Mouse (Mus musculus) intestine, postnatal 0 days (tissue): ENCODE results near the gene Pxdc1. TPM values are rescaled to one million over a fixed set of nuclear protein-coding genes. Genes with fewer than 3 reads are reported as not detected.

Source experiments
- ATAC-seq: fragments of 200-750 bp; cut with Nextera tagmentation; 2 replicates; pipeline ENCODE4 v1.8.0; 2017; ENCODE audit warnings: mild to moderate bottlenecking, moderate TSS enrichment, moderate library complexity
- H3K27ac ChIP-seq: fragments of 300-500 bp; sonication (generic); 2 replicates; pipeline ENCODE4 v1.5.1; 2014; ENCODE audit warnings: mild to moderate bottlenecking, low read depth, low read length, moderate library complexity
- H3K27me3 ChIP-seq: fragments of 300-500 bp; sonication (generic); replicated peaks from 2 replicates; pipeline ENCODE4 v1.6.1; 2014; ENCODE audit warnings: low read length, mixed read lengths; ENCODE audit not compliant: control insufficient read depth, insufficient read depth
- H3K36me3 ChIP-seq: fragments of 300-500 bp; sonication (generic); 2 replicates; pipeline ENCODE4 v1.6.1; 2014; ENCODE audit warnings: mild to moderate bottlenecking, moderate library complexity; ENCODE audit not compliant: control insufficient read depth, insufficient read depth
- H3K4me1 ChIP-seq: fragments of 300-500 bp; sonication (generic); replicated peaks from 2 replicates; pipeline ENCODE4 v1.6.1; 2014; ENCODE audit warnings: antibody characterized with exemption, low read length, mixed read lengths; ENCODE audit not compliant: control insufficient read depth, insufficient read depth
- H3K4me2 ChIP-seq: fragments of 300-500 bp; sonication (generic); replicated peaks from 2 replicates; pipeline ENCODE4 v1.6.1; 2014; ENCODE audit warnings: low read depth, mild to moderate bottlenecking, moderate library complexity
- H3K4me3 ChIP-seq: fragments of 300-500 bp; sonication (generic); 2 replicates; pipeline ENCODE4 v1.5.1; 2014; ENCODE audit warnings: low read depth, low read length
- H3K9ac ChIP-seq: fragments of 300-500 bp; sonication (generic); 2 replicates; pipeline ENCODE4 v1.6.1; 2014; ENCODE audit warnings: mild to moderate bottlenecking, low read depth, low read length
- H3K9me3 ChIP-seq: fragments of 300-500 bp; sonication (generic); 2 replicates; pipeline ENCODE4 v1.6.1; 2016; ENCODE audit warnings: mixed run types; ENCODE audit not compliant: control insufficient read depth
- CTCF ChIP-seq: sonication (generic); IDR thresholded peaks from 2 replicates; pipeline ENCODE4 v1.5.1; 2016; ENCODE audit warnings: low read depth, mild to moderate bottlenecking, control low read depth, antibody characterized with exemption, moderate library complexity
- WGBS: fragments of 180-500 bp; shearing (Covaris S2); extraction: QIAGEN DNeasy Blood & Tissue Kit; methylation state at CpG from one replicate; pipeline ENCODE4 v1.1.7; 2014; 5-methylcytosine and 5-hydroxymethylcytosine counted together
- polyA plus RNA-seq: library from polyadenylated mRNA; unstranded; fragments of >200 nt; fragmentation: Nextera tagmentation; extraction: Ambion mirVana; gene quantifications from 2 replicates; pipeline ENCODE4 v1.2.1, GENCODE M21; 2015

Pxdc1 gene
- polyA plus RNA-seq, 1 experiment from 2014 or later = 80.4 TPM

- Histone ChIP-seq H3K9me3 (no peaks in the 10 kb centered on the region), H3K27me3 (no peaks in the 10 kb centered on the region), H3K36me3 (no peaks in the 10 kb centered on the region), H3K4me2 (no peak overlapping the region), H3K4me1 (no peaks in the 10 kb centered on the region), H3K9ac (no peak overlapping the region), H3K27ac (no peak overlapping the region), H3K4me3 (no peak overlapping the region)
- no peak for TF ChIP-seq CTCF
- WGBS = 75% methylated on average over 7 of the region's 7 CpGs
- ATAC-seq = no peak
Observed at GRCm38 (mm10) chr13:34685008-34685765, 31.9 kb upstream of the Pxdc1 start.

GRCm38 (mm10) chr13:34683762-34684488 lies 30.6 kb upstream of the Pxdc1 start:
- Histone ChIP-seq H3K4me3 (no peak overlapping the region), H3K4me2 (no peak overlapping the region), H3K36me3 (no peaks in the 10 kb centered on the region), H3K27me3 (no peaks in the 10 kb centered on the region), H3K9ac (no peak overlapping the region), H3K4me1 (no peaks in the 10 kb centered on the region), H3K27ac (no peak overlapping the region), H3K9me3 (no peaks in the 10 kb centered on the region)
- TF ChIP-seq CTCF = no peak
- ATAC-seq = no peak
- WGBS = 86% methylated on average over 18 of the region's 18 CpGs

- H3K9ac ChIP-seq = no peak overlapping the region
- H3K9me3 ChIP-seq = no peaks in the 10 kb centered on the region
- no peaks in the 10 kb centered on the region for H3K4me1 ChIP-seq
- no peak overlapping the region for H3K4me3 ChIP-seq
- no peak for ATAC-seq
- TF ChIP-seq CTCF = no peak
- H3K27ac ChIP-seq = no peak overlapping the region
- no peaks in the 10 kb centered on the region for H3K36me3 ChIP-seq
- H3K4me2 ChIP-seq = no peak overlapping the region
- no peaks in the 10 kb centered on the region for H3K27me3 ChIP-seq
- 77% methylated on average over 9 of the region's 9 CpGs for WGBS
Observed at GRCm38 (mm10) chr13:34683270-34683669, 30.0 kb upstream of the Pxdc1 start.

- Histone ChIP-seq H3K27me3 (no peaks in the 10 kb centered on the region), H3K9me3 (no peaks in the 10 kb centered on the region), H3K4me2 (no peak overlapping the region), H3K36me3 (no peaks in the 10 kb centered on the region), H3K27ac (no peak overlapping the region), H3K4me3 (no peak overlapping the region), H3K9ac (no peak overlapping the region), H3K4me1 (no peaks in the 10 kb centered on the region)
- TF ChIP-seq CTCF = no peak
- WGBS = 76% methylated on average over 5 of the region's 5 CpGs
- no peak for ATAC-seq
Observed at GRCm38 (mm10) chr13:34676507-34676906, 23.2 kb upstream of the Pxdc1 start.

GRCm38 (mm10) chr13:34675847-34676383 lies 22.6 kb upstream of the Pxdc1 start:
- H3K27me3 ChIP-seq = no peaks in the 10 kb centered on the region

GRCm38 (mm10) chr13:34673354-34673753 lies 20.1 kb upstream of the Pxdc1 start:
- no peak overlapping the region for H3K9ac ChIP-seq
- no peaks in the 10 kb centered on the region for H3K36me3 ChIP-seq
- WGBS = 89% methylated on average over 5 of the region's 5 CpGs

More at GRCm38 (mm10) chr13:34675847-34676383, 22.6 kb upstream of the Pxdc1 start:
- WGBS = 56% methylated on average over 7 of the region's 7 CpGs
- no peak for ATAC-seq
- no peak overlapping the region for H3K4me3 ChIP-seq
- H3K9ac ChIP-seq = no peak overlapping the region
- no peak for TF ChIP-seq CTCF
- H3K27ac ChIP-seq = peak overlapping the region; percentile 29; the same call in 1 of the 2 replicates
- H3K4me1 ChIP-seq = no peaks in the 10 kb centered on the region
- H3K4me2 ChIP-seq = no peak overlapping the region
- H3K9me3 ChIP-seq = no peaks in the 10 kb centered on the region
- H3K36me3 ChIP-seq = no peaks in the 10 kb centered on the region

More at GRCm38 (mm10) chr13:34673354-34673753, 20.1 kb upstream of the Pxdc1 start:
- no peak for TF ChIP-seq CTCF
- H3K27ac ChIP-seq = no peak overlapping the region
- ATAC-seq = no peak
- H3K9me3 ChIP-seq = no peaks in the 10 kb centered on the region
- H3K27me3 ChIP-seq = no peaks in the 10 kb centered on the region
- H3K4me1 ChIP-seq = no peaks in the 10 kb centered on the region
- H3K4me3 ChIP-seq = no peak overlapping the region
- no peak overlapping the region for H3K4me2 ChIP-seq
